Mouse (Mus musculus) liver, postnatal 0 days (tissue): ENCODE measurements around the gene Tec. TPM values are rescaled to one million over a fixed set of nuclear protein-coding genes. Genes with fewer than 3 reads are reported as not detected.

Experiments used
- ATAC-seq: fragments of 200-750 bp; cut with Nextera tagmentation; 2 replicates; pipeline ENCODE4 v1.8.0; 2017; ENCODE audit warnings: mild to moderate bottlenecking, moderate library complexity
- DNase-seq: peaks from one replicate; pipeline ENCODE4 v3.0.0-alpha.2; 2016
- H3K27ac ChIP-seq: fragments of 300-500 bp; sonication (generic); 2 replicates; pipeline ENCODE4 v1.5.1; 2014; ENCODE audit warnings: antibody characterized with exemption, moderate library complexity, mild to moderate bottlenecking, low read depth
- H3K27me3 ChIP-seq: fragments of 300-500 bp; sonication (generic); 2 replicates; pipeline ENCODE4 v1.6.1; 2014; ENCODE audit warnings: low read length, control low read depth, mixed read lengths; ENCODE audit not compliant: insufficient read depth
- H3K36me3 ChIP-seq: fragments of 300-500 bp; sonication (generic); replicated peaks from 2 replicates; pipeline ENCODE4 v1.6.1; 2014; ENCODE audit warnings: mild to moderate bottlenecking, control low read depth, low read length, moderate library complexity, mixed read lengths; ENCODE audit not compliant: insufficient read depth
- H3K4me1 ChIP-seq: fragments of 300-500 bp; sonication (generic); 2 replicates; pipeline ENCODE4 v1.6.1; 2014; ENCODE audit warnings: antibody characterized with exemption, mild to moderate bottlenecking, control low read depth; ENCODE audit not compliant: insufficient read depth
- H3K4me2 ChIP-seq: fragments of 300-500 bp; sonication (generic); 2 replicates; pipeline ENCODE4 v1.6.1; 2014; ENCODE audit warnings: low read depth, mild to moderate bottlenecking, low read length, moderate library complexity, mixed read lengths
- H3K4me3 ChIP-seq: fragments of 300-500 bp; sonication (generic); 2 replicates; pipeline ENCODE4 v1.5.1; 2014; ENCODE audit warnings: low read depth, low read length
- H3K9ac ChIP-seq: fragments of 300-500 bp; sonication (generic); replicated peaks from 2 replicates; pipeline ENCODE4 v1.6.1; 2014; ENCODE audit warnings: mild to moderate bottlenecking, moderate library complexity
- H3K9me3 ChIP-seq: fragments of 300-500 bp; sonication (generic); 2 replicates; pipeline ENCODE4 v1.6.1; 2016; ENCODE audit warnings: mild to moderate bottlenecking, control low read depth, low read length, mixed read lengths
- CTCF ChIP-seq: sonication (generic); IDR thresholded peaks from 2 replicates; pipeline ENCODE4 v1.5.1; 2016; ENCODE audit warnings: antibody characterized with exemption, low read depth
- EP300 ChIP-seq: IDR thresholded peaks from 2 replicates; pipeline ENCODE4 v1.6.1; 2016; ENCODE audit warnings: antibody characterized with exemption, low read depth, mild to moderate bottlenecking
- WGBS: fragments of 180-500 bp; shearing (Covaris S2); extraction: QIAGEN DNeasy Blood & Tissue Kit; methylation state at CpG from one replicate; pipeline ENCODE4 v1.1.7; 2014; ENCODE audit not compliant: insufficient replicate concordance; 5-methylcytosine and 5-hydroxymethylcytosine counted together
- polyA plus RNA-seq: library from polyadenylated mRNA; unstranded; fragments of >200 nt; fragmentation: Nextera tagmentation; extraction: Ambion mirVana; gene quantifications from 2 replicates; pipeline ENCODE4 v1.2.1, GENCODE M21; 2015

Tec gene
- polyA plus RNA-seq, 1 experiment from 2014 or later = 9.2 TPM

DNA sequence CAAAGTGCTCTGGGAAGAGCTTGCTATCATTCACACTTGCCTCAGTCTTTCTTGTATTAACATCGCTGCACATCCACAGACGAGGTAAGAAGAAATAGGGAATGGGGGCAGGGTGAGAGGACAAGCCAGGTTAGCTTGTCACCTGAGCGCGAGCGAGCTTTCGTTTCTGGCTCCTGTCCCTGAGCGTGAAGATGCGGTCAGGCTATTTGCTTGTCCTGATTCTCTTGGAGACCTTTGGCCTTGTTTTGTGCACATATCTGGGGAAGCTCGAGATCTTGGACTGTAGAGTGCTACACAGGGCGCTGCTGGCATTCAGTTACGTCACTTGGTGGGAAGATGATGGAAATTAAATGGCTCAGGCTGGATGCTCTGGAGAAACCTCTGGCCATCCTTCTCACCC is 27.0 kb upstream of the Tec start:
- no peak for TF ChIP-seq EP300
- no peak for TF ChIP-seq CTCF
- Histone ChIP-seq H3K9ac (no peak overlapping the region; the same call in 1 of the 2 replicates), H3K4me1 (no peaks in the 10 kb centered on the region), H3K27me3 (no peaks in the 10 kb centered on the region), H3K36me3 (no peaks in the 10 kb centered on the region), H3K4me2 (peak overlapping the region; percentile 22; the same call in 1 of the 2 replicates), H3K9me3 (no peaks in the 10 kb centered on the region), H3K27ac (no peak overlapping the region), H3K4me3 (no peak overlapping the region)
- DNase-seq (no peak), ATAC-seq (peak; percentile 23; the same call in 1 of the 2 replicates)
- WGBS = 68% methylated on average over 11 of the region's 11 CpGs

DNA sequence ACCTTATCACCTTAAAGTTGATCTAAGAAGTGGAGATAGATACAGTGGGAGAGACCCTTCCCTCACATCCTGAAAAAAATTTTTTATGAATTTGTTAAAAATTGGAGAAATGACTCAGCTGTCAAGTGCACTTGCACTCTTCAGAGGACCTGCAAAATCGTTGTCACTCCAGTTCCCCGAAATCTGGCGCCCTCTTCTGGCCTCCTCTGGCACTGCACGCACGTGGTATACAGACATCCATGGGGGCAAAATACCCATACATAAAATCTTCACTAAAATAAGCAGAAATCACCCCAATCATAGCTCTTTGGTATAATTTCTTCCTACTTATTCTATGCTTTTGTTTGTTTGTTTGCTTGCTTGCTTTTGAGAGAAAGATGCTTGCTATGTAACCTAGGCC is 25.7 kb upstream of the Tec start:
- Histone ChIP-seq H3K4me3 (no peak overlapping the region), H3K4me1 (no peaks in the 10 kb centered on the region), H3K9ac (no peak overlapping the region), H3K9me3 (no peaks in the 10 kb centered on the region), H3K27me3 (no peaks in the 10 kb centered on the region), H3K4me2 (no peak overlapping the region), H3K36me3 (no peaks in the 10 kb centered on the region), H3K27ac (no peak overlapping the region)
- ATAC-seq (no peak), DNase-seq (peak; percentile 72)
- TF ChIP-seq CTCF (peak; percentile 75), EP300 (no peak)
- 55% methylated on average over 5 of the region's 5 CpGs for WGBS

DNA sequence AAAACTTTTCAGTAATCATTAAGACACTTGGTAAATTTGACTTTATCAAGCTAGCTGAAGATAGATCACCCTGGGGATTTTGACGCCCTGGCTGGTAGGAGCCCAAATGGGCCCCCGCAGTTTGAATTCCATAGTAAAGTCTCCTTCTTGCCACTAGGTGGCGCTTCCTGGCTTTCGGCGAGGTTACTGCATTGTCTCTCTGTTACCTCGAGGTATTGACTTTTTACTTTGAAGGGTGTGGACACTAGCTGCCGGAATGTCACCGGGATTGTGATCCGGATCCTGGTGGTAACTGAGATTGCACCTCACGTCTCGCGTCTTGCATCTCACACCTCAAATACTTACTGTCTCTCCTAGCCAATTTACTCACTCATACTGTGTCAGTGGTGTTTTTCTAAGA is 23.3 kb upstream of the Tec start:
- ATAC-seq = peak; percentile 78
- DNase-seq = peak; percentile 60
- Histone ChIP-seq H3K27me3 (no peaks in the 10 kb centered on the region), H3K4me2 (no peak overlapping the region), H3K9me3 (no peaks in the 10 kb centered on the region), H3K27ac (no peak overlapping the region), H3K36me3 (no peaks in the 10 kb centered on the region), H3K4me1 (no peaks in the 10 kb centered on the region), H3K9ac (no peak overlapping the region), H3K4me3 (no peak overlapping the region)
- TF ChIP-seq EP300 = no peak
- TF ChIP-seq CTCF = peak; percentile 84
- 2% methylated on average over 12 of the region's 12 CpGs for WGBS

DNA sequence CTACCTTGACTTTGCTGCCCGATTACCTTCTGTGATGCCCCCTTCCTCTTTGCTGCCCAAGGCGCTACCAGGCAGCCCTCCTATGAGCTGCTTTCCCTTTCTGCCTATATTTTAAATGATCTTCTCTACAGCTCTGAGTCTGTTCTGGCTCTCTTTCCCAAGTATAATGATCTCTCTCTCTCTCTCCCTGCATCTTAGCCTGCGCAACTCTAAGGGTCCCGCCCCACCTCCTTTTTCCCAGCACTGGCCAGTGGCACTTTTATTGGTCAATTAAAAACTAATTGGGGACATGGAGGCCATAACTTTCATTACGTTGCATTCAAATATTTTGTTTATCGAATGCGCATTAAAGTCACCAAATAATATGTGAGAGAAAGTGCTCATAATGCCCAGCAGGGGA is 20.0 kb upstream of the Tec start:
- H3K4me1 ChIP-seq = no peaks in the 10 kb centered on the region
- H3K27me3 ChIP-seq = no peaks in the 10 kb centered on the region
- H3K9ac ChIP-seq = no peak overlapping the region
- H3K27ac ChIP-seq = no peak overlapping the region
- H3K4me2 ChIP-seq = no peak overlapping the region
- DNase-seq (no peak), ATAC-seq (no peak)
- WGBS = 89% methylated on average over 7 of the region's 7 CpGs
- H3K9me3 ChIP-seq = no peaks in the 10 kb centered on the region
- TF ChIP-seq EP300 (no peak), CTCF (no peak)
- no peaks in the 10 kb centered on the region for H3K36me3 ChIP-seq
- no peak overlapping the region for H3K4me3 ChIP-seq

DNA sequence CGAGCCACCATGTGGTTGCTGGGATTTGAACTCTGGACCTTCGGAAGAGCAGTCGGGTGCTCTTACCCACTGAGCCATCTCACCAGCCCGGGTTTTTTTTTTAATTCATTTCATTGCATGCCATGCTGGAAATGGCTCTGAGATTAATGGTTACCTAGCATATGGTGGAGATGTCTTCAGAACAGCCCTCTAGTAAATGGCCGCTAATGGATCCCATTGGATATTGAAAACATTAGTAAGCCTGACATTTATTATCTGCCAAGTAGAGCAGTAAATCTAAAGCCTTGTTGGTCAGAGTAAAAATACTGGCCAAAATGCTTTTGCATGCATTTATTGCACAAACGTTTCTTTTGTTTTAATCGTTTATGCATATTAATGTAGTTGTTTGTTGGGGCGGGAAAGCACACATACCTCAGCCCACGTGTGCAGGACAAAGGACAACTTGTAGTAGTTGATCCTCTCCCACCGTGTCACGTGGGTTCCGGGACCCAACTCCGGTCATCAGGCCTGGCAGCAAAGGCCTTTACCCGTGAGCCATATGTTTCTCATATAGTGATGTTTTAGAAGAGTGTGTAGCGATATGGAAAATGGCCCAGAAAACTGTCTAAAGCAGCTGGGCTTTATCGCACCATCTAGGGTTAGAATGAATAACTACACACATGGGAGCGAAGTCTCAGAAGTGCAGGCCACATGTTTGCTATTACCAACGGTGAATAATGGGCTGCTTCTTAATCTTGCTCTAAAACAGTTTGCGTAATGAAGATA is 18.4 kb upstream of the Tec start:
- TF ChIP-seq CTCF (no peak), EP300 (no peak)
- 85% methylated on average over 18 of the region's 19 CpGs for WGBS
- Histone ChIP-seq H3K27ac (no peak overlapping the region), H3K4me3 (no peak overlapping the region), H3K36me3 (no peaks in the 10 kb centered on the region), H3K9me3 (no peaks in the 10 kb centered on the region), H3K4me2 (no peak overlapping the region), H3K4me1 (peaks cover 5% of the 10 kb centered on the region; the same call in 1 of the 2 replicates), H3K27me3 (no peaks in the 10 kb centered on the region), H3K9ac (no peak overlapping the region)
- DNase-seq (no peak), ATAC-seq (no peak)

DNA sequence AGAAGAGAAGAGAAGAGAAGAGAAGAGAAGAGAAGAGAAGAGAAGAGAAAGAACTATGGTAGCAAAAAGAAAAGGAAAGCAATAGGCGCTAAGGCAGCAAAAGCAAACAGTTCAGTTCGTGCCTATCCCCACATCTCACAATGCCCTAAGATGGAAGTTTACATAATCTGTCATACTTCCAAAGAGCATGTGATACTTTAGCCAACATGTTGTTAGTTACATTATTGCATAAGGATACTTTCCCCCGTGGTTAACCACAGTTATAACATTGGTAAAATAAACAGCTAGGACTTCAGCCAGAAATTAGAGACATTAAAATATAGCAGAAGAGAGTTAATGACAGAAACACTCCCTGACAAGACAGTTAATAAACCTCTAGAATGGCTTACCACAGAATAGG is 15.4 kb upstream of the Tec start:
- Histone ChIP-seq H3K9ac (no peak overlapping the region), H3K4me1 (peaks cover 5% of the 10 kb centered on the region; the same call in 1 of the 2 replicates), H3K27me3 (no peaks in the 10 kb centered on the region), H3K4me3 (no peak overlapping the region), H3K9me3 (no peaks in the 10 kb centered on the region), H3K36me3 (no peaks in the 10 kb centered on the region), H3K4me2 (no peak overlapping the region), H3K27ac (no peak overlapping the region)
- DNase-seq (no peak), ATAC-seq (no peak)
- WGBS = 52% methylated on average over 3 of the region's 3 CpGs
- TF ChIP-seq EP300 (no peak), CTCF (no peak)

DNA sequence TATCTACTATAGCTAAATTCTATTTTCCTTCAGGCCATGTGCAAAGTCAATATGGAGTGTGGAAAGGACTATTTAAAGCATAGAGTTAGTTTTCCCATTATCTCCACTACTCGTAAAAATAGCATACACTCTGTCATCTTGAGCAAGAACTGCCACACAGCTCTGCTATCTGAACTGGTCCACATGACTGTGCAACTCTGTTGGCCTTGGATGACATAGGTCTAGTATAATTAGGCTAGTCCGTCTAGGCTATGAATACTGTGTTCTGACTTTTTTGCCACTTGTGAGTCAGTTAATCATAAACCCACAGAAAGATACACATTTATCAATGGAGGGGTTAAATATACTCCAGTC is 14.1 kb upstream of the Tec start:
- WGBS = 33% methylated on average over 2 of the region's 2 CpGs
- TF ChIP-seq EP300 (no peak), CTCF (no peak)
- Histone ChIP-seq H3K4me2 (no peak overlapping the region), H3K36me3 (no peaks in the 10 kb centered on the region), H3K9ac (no peak overlapping the region), H3K4me3 (no peak overlapping the region), H3K27me3 (no peaks in the 10 kb centered on the region), H3K27ac (no peak overlapping the region), H3K9me3 (no peaks in the 10 kb centered on the region), H3K4me1 (peaks cover 5% of the 10 kb centered on the region; the same call in 1 of the 2 replicates)
- ATAC-seq (peak; percentile 70), DNase-seq (no peak)
